Mouse (Mus musculus): ENCODE data around the gene Ago1. TPM values are rescaled to one million over a fixed set of nuclear protein-coding genes. Genes with fewer than 3 reads are reported as not detected.

Ago1 gene
- total RNA-seq, 2 experiments from 2014 or later, result 11.2 to 13.5 TPM

DNA sequence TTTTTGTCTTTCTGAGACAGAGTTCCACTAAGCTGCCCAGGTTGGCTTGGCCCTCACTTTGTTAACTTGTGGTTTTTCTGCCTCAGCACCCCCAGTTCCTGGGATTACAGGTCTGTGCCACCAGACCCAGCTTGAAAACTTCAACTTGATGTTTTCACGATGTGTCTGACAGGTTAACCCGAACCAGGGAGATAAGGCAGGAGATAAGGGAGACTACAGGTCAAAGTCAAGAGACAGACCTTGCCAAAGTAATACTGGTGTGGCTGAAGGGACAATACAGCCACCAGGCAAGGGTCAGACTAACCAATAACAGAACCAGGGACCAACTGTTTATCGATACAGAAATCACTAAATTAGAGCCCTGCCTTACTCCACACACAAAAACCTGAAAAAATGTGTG, 11.9 kb upstream of the Ago1 start:
- DNase-seq, result no peak
- intact Hi-C loops (cut with DNase I), result no loop called here

DNA sequence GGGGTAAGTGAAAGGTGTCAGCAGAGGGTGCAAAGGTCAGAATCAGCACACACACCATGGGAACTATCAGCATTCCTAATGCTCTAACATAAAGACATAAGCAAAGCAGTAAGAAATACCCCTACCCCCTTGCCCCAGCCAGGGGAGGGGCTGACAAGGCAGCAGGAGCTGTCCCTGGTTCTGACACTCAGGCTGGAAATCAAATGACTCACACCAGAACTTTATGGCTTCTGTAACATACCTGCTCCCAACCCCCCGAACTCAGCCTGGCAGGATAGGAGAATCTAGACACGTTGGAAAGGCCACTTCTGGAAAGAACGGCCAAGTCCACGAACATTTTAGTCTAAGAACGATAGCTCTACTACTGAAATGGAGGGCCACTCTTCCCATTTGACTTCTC, 4.6 kb upstream of the Ago1 start:
- intact Hi-C loops (cut with DNase I), result no loop called here
- DNase-seq, result no peak

DNA sequence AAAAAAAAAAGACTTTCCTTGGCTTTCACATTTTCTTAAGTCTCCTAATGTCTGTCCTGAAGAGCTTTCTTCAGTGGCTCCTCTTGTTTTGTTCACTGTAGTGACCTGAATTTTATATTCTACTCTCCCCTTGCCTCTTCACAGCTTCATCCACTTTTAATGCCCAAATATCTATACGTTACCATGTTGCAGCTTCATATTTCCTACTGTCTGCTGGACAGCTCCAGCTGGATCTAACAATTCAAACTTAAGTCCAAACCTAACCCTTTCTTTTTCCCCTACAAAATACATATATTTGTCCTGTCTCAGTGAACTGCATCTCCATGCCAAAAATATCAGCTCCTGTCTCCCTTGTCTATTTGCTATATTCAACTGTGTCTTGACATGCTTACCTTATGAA, 951 bp upstream of the Ago1 start:
- intact Hi-C loops (cut with DNase I), result loop anchor here (2.0 to 10.0 kb wide), 3 partner anchors 41 to 495 kb away; partner anchors contain the start of genes Adprhl2, Ago3 and Zmym4
- DNase-seq, result no peak

DNA sequence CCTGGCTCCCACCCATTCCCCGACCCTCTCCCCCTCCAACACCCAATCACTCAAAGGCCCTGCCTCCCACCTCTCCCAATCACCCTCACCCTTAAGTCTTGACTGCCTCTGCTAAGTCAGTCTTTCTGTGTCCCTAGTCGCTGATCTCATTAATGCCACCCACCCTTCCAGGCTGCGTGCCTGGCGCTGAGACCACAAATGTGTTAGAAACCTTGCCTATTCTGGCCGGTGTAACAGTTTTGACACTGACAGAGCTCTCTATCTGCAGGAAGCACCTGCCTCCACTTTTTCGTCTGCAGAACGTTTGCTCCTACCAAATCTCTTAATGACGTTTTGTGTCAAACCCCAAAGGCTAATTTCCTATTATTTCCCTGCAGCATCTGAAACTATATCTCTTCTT, 542 bp upstream of the Ago1 start:
- DNase-seq, result no peak
- intact Hi-C loops (cut with DNase I), result loop anchor here (2.0 to 10.0 kb wide), 3 partner anchors 40 to 496 kb away; partner anchors contain the start of genes Adprhl2, Ago3 and Zmym4

DNA sequence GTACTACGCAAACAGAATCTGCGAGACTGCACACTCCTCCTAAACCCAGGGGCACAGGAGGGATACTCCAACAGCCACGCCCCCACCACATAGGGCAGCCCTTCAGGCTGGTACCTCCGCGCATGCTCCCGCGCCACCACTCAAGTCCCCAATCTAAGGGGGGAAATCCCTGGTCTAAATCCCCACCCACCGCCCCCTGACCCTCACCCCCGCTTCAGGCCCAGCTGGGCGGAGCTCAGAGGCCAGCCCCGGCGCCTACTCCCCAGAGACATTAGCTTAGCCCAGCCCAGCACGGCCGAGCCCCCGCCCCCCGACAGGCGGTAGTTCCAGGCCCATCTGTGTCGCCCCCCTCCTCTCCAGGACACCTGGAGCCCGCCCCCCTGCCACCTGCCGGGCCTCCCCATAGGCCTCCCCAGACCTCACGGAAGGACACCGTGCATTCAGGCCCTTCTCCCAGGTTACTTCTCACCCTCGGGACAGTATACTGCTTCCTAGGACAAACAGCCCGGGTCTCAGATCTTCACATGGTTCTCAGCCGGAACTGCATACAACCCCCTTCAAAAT, 580 bp downstream of the Ago1 start:
- peak; percentile 35 for DNase-seq
- intact Hi-C loops (cut with DNase I), result loop anchor here (2.0 to 10.0 kb wide), 3 partner anchors 39 to 497 kb away; partner anchors contain the start of genes Adprhl2, Ago3 and Zmym4

DNA sequence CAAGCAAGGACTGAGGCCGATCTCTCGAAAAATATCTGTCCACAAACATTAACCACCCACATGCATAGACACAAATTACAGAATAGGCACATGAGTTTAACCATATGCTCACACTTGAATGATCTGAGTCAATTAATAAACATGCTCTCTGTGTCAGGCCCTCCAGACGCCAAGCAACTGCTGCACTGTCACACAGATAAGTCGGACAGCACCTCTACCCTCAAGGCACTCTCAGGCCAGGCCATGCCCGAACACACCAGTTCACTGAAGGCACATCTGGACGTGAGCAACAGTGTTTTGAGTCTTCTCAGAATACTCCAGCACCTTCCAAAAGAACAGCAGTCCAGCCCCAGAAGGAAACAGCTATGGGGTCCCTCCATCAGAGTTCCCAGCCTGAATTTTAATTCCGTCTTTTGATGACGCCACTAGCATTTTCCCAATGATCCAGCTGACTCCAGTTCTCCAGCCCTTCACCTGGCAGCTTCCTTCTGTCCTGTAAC, 2.1 kb downstream of the Ago1 start:
- intact Hi-C loops (cut with DNase I), result loop anchor here (5.0 to 10.0 kb wide), 2 partner anchors 144 to 498 kb away; partner anchors contain the start of genes Adprhl2 and Zmym4
- no peak for DNase-seq

DNA sequence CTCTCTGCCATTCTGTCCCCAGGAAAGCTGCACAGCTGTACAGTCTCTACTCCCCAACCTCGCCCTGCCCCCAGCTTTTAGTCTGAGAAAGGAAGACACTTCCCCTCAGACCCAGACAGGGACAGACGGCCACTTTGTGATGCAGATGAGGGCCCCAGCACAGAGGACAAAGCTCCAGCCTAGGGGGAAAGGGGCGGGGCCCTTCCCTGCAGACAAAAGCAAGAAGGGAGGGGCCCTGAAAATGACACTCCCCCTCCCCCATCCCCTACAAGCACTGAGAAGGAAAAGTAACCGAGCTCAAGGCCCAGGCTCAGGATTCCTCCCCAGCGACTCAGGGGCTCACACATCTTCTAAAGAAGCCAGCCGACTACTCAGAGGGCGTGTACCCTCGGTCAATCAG, 2.5 kb downstream of the Ago1 start:
- no peak for DNase-seq
- intact Hi-C loops (cut with DNase I), result loop anchor here (5.0 to 10.0 kb wide), 2 partner anchors 144 to 499 kb away; partner anchors contain the start of genes Adprhl2 and Zmym4

DNA sequence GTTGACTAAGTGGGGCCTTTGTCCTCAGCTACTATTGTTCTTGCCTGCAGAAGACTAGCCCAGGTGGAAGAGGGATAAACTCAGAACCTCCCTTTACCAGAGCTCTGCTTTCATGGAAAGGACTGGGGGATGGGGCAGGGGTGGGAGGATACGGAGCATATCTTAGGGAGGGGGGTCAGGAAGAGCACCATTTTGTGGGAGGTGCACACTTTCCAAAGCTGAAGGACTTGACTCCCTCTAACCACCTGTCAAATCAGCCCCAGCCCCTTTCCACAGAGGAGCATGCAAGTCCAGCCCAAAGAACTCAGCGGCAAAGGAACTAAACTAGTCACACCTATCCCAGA, 3.5 kb downstream of the Ago1 start:
- DNase-seq, result no peak
- intact Hi-C loops (cut with DNase I), result loop anchor here (5.0 to 10.0 kb wide), 2 partner anchors 143 to 500 kb away; partner anchors contain the start of genes Adprhl2 and Zmym4

DNA sequence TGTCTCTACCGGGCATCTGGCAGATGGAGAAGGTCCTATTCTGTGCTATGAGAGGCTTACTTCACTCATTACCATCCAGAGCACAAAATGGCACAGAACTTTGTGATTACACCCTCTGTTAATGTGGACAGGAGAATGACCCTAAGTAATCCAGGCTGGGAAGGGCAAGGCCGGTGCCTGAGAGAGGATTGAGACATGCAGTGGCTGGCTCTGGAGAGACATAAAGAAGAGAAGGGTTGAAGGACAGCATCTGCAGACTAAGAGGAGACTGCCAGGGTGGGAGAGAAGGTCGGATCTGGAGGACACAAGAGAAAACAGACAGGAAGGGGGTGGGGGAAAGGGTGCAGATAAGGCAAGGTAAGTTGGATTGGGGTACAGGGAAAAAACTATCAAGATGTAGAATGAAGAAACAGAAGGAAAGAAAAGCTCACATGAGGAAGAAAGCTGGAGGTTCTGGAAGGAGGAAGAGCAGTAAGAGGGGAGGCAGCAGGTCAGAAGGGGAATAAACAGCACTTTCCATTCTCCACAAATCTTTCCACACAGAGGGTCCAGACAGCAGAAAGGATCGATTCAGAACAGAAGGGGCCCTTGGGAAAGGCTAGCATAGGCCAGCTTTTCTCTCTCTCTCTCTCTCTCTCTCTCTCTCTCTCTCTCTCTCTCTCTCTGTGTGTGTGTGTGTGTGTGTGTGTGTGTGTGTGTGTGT, 4.0 kb downstream of the Ago1 start:
- intact Hi-C loops (cut with DNase I), result loop anchor here (10.0 kb wide), 1 partner anchor 500 kb away; the partner anchor contains the start of gene Zmym4
- no peak for DNase-seq

DNA sequence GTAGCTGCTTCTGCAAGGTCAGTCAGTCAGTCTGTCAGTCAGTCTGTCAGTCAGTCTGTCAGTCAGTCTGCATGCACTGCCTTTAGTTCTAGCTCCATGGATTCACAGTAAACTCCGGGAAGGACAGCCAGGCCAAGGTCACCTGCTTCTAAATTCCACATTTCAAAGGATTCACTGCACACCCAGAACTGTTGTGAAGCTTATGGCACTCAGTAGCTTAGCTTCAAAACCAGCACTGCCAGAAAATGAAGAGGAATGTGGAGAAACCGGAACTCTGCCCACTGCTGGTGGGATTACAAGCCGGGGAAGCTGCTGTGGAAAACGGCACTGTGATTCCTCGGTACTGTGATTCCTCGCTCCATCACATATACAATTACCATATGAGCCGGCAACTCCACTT, 12.9 kb downstream of the Ago1 start:
- intact Hi-C loops (cut with DNase I), result no loop called here
- no peak for DNase-seq

DNA sequence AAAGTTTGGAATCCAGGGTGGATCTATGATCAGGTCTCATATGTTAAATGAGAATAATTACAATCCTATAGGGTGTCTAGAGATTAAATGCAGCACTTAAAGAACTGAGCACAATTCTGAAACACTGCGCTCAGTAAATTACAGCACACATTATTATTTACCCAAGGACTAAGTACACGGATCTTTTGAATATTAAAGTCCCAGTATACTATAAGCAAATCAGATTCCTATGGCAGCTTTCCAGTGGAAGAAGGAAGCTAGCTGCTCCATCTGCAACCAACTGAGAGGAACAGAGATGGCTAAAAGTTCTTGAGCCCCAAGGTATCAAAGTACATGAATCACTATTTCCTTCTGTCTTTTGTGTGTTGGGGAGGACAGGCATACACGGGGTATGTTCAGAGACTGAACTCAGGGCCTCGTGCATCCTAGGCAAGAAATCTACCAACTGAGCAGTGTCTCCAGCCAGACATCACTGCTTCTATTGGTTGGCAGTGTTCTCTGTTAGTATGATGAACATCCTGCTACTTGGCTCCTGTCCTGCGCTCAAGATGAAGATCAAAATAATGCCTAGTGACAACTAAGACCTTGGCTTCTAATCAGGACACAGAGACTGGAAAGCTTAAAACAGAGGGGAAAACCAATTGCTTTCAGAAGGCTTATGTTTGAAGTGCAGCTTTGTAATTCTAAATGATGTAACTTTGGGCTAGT, 13.7 kb downstream of the Ago1 start:
- no peak for DNase-seq
- intact Hi-C loops (cut with DNase I), result no loop called here

DNA sequence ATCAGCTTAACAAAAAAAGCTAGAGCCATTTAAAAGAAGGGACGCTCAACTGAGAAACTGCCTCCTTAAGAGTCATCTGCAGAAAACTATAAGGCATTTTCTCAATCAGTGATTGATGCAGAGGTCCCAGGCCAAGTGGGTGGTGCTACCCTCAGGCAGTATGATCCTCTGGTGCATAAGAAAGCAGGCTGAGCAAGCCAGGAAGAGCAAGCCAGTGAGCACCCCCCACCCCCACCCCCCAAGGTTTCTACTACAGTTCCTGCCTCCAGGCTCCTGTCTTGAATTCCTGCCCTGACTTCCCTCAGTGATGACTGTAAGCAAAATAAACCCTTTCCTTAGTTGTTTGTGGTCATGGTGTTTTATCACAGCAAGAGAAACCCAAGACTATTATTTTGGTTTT, 18.1 kb downstream of the Ago1 start:
- no peak for DNase-seq
- intact Hi-C loops (cut with DNase I), result no loop called here

DNA sequence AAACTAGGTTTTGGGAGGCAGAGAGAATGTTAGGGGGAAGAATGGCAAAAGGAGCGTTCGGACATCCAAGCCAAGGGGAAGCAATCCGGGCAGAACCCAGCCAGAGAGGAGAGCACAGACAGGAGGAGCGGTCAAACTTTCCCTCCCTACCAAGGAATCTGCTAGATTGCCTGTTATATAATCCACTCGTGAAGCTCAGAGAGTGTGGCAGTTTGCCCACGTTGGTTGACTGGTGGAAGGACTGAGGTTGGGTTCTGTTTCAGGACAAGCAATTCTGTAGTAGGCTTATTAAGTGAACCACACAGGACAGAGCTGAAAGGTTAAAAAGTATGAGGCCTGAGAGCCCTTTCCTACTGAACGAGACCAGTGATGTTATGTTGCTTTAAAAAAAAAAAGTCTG, 21.3 kb downstream of the Ago1 start:
- intact Hi-C loops (cut with DNase I), result no loop called here
- DNase-seq, result no peak

DNA sequence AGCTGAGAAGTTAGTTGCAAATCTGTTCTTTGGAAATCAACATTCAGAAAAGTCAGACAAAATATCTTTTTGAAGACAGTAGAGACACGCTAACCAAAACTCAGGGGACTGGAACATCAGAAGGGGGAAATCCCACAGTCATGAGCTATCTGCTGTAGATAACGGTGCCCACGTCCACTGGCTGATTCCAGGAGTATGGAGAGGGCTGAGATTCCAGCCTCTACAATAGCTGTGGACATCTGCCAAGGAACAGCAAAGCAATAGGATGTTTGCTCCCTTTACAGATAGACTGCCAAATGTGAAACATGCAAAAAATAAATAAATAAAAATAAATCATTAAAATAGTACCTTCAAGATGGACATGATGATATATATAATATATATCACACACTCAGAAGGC, 23.9 kb downstream of the Ago1 start:
- no peak for DNase-seq
- intact Hi-C loops (cut with DNase I), result no loop called here

DNA sequence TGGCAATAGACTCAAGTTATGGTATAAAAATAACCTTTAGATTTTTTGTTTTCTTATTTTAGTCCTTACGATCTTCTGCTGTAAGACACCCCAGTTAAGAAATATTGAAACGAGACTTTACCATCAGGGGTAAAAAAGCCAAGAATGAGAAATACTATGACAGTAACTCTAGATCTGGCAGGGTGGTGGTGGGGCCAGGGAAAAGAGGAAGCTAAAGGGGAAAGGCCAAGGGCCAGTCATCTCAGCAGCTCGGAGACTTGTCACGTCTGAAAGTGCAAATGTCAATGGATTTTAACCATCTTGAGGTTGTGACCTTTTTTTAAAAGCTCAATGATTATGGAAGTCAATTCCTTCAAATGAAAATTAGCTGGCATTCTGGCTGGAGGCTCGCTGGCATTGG, 30.1 kb downstream of the Ago1 start:
- intact Hi-C loops (cut with DNase I), result no loop called here
- no peak for DNase-seq

DNA sequence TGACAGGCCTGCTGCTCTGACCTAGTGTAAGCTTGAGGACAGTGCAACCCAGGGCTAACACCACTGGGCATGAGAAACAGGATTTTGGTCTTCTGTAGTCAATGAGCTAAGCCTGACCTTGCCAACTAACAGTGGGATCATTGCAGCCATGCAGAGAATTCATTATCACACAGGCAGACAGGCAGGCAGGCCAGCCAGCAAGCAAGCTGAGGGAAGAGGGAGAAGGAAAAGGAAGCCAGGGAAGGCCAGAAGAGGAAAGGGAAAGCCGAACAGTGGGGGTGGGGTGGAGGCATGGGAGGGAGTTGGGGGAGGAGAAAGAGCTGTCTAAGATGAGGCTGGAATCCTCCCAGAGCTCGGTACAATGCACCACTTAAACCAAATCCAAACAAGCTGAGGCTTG, 32.1 kb downstream of the Ago1 start:
- no peak for DNase-seq
- intact Hi-C loops (cut with DNase I), result no loop called here

DNA sequence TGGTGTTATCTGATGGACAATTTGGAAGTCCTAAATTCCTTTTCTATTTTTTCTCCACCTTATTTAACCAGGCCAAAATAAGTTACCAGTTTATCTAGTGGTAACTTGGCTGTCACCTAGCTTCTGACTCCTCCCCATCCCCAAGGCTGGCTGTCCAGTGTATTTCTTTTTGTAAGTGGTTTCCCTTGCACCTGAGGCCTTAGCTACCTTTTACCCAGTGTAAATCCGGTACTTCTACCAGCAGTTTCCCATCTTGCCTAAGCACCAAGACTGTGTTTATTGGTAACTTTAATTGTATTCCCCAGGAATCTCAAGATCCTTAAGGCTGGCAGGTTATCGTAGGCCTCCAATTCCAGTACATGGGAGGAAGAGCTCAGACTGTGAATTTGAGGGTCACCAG, 34.3 kb downstream of the Ago1 start:
- intact Hi-C loops (cut with DNase I), result no loop called here
- DNase-seq, result no peak

DNA sequence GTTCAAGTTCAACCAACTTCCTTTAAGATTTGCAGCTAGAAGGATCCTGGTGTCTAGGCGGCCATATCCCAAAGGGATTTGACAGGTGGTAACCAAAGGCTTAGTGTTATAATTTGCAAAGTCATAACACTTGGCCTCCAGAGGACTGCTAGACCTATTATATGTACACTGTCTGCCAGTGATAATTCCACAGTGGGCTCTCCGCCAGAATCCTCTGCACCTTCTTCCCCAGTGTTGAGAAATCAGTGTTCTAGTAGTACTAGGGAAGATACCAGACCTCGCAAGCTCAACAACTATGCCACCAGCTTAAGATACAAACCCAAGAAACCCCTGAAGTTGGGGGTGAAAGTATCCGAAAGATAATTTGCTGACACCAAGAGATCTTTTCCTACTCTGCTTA, 35.2 kb downstream of the Ago1 start:
- intact Hi-C loops (cut with DNase I), result no loop called here
- DNase-seq, result peak in 1 of 2 experiments; percentile 10

DNA sequence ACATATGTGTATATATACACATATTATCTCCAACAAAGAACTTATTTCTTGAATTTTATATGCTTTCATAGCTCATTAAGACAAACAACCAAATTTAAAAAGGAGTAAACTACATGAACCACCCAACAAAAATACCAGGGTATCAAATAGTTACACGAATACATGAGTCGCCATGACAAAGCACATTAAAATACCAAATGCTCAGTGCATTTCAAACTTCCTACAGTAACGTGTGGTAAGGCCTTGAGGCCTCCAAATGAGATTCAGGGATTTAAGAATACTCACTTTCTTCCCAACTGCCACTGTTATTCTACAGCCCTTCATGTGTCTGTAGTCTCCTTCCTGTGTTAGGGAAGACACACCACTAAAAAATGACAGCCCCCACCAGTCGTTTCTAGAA, 36.6 kb downstream of the Ago1 start:
- intact Hi-C loops (cut with DNase I), result no loop called here
- no peak for DNase-seq

DNA sequence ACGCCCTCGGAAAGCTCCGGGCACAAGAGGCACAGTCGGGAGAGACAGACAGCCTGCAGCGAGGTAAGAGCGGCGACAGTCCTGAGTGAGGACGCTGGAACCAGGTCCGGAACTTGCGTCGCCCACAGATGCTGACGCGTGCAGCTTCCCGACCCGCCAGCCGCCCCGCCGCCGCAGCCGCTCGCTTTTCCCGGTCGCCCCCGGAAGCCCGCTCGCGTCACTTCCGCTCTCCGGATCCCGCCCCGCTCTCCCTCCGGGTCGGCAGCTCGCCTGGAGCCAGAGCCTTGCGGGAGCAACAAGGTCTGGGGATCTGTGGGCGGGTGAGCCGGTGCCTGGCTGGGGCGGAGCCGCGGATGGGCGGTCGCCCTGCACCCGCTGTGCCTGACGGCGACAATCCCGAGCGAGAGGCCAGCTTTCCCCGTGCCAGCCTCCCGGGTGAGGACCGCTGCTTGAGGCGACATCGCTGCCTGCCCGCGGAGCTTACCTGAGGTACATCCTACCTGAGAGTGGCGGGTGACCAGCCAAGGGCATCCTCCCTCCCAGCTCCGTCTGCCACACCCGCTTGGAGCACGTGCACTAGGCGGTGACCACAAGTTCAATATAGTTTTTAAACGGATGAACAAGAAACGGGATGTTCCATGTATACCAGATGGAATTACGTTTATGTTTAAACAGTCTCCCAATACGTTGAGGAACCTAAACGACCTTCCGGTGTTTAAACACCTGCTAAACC, 38.9 kb downstream of the Ago1 start, which contains the start of gene Ago3:
Gene Ago3 (minus strand): TSS at position 210 of the 733 bp plus-strand sequence.
- DNase-seq, result peak; percentile 97
- intact Hi-C loops (cut with DNase I), result loop anchor here (2.0 kb wide), 1 partner anchor 39 kb away; the partner anchor contains the start of gene Ago1

Data from heart, postnatal 36 days (tissue).